Mouse (Mus musculus) stomach, embryonic 14.5 days (tissue): ENCODE measurements around the gene Plekhh3. TPM values are rescaled to one million over a fixed set of nuclear protein-coding genes. Genes with fewer than 3 reads are reported as not detected.
"Not testable (repeated sequence)": the region's sequence is repeated elsewhere in the genome, so short reads cannot be mapped to it uniquely, and the experiment has no call there.

ENCODE experiments used
- ATAC-seq: fragments of 200-750 bp; cut with Nextera tagmentation; 2 replicates; pipeline ENCODE4 v1.8.0; 2017; ENCODE audit warnings: low read depth, moderate TSS enrichment; ENCODE audit not compliant: insufficient number of reproducible peaks, insufficient read depth, low FRiP score
- H3K27ac ChIP-seq: fragments of 300-500 bp; sonication (generic); 2 replicates; pipeline ENCODE4 v1.5.1; 2014; ENCODE audit warnings: mild to moderate bottlenecking, low read length, moderate library complexity, mixed read lengths
- H3K27me3 ChIP-seq: fragments of 300-500 bp; sonication (generic); 2 replicates; pipeline ENCODE4 v1.6.1; 2014; ENCODE audit warnings: low read length, control low read depth, mixed read lengths; ENCODE audit not compliant: control insufficient read depth, insufficient read depth
- H3K36me3 ChIP-seq: fragments of 300-500 bp; sonication (generic); 2 replicates; pipeline ENCODE4 v1.6.1; 2014; ENCODE audit warnings: mild to moderate bottlenecking, control low read depth, low read length, moderate library complexity, mixed read lengths; ENCODE audit not compliant: control insufficient read depth, insufficient read depth
- H3K4me1 ChIP-seq: fragments of 300-500 bp; sonication (generic); 2 replicates; pipeline ENCODE4 v1.6.1; 2014; ENCODE audit warnings: low read length, control low read depth, mixed read lengths; ENCODE audit not compliant: control insufficient read depth, insufficient read depth
- H3K4me2 ChIP-seq: fragments of 300-500 bp; sonication (generic); replicated peaks from 2 replicates; pipeline ENCODE4 v1.6.1; 2014; ENCODE audit warnings: low read depth, low read length, control low read depth
- H3K4me3 ChIP-seq: fragments of 300-500 bp; sonication (generic); 2 replicates; pipeline ENCODE4 v1.5.1; 2014; ENCODE audit warnings: low read depth, low read length, control low read depth
- H3K9ac ChIP-seq: fragments of 300-500 bp; sonication (generic); replicated peaks from 2 replicates; pipeline ENCODE4 v1.6.1; 2014; ENCODE audit warnings: low read depth, mild to moderate bottlenecking, control low read depth, low read length, moderate library complexity, mixed read lengths
- H3K9me3 ChIP-seq: fragments of 300-500 bp; sonication (generic); 2 replicates; pipeline ENCODE4 v1.6.1; 2016; ENCODE audit warnings: low read depth, low read length, control low read depth; ENCODE audit not compliant: control insufficient read depth
- WGBS: fragments of 180-500 bp; shearing (Covaris S2); extraction: QIAGEN DNeasy Blood & Tissue Kit; methylation state at CpG from one replicate; pipeline ENCODE4 v1.1.7; 2014; 5-methylcytosine and 5-hydroxymethylcytosine counted together
- polyA plus RNA-seq: library from polyadenylated mRNA; unstranded; fragments of >200 nt; fragmentation: Nextera tagmentation; extraction: Ambion mirVana; gene quantifications from 2 replicates; pipeline ENCODE4 v1.2.1, GENCODE M21; 2014

Gene Plekhh3
- polyA plus RNA-seq, 1 experiment from 2014 or later = 26.0 TPM

- H3K27me3 ChIP-seq = peaks cover 10% of the 10 kb centered on the region; the same call in 1 of the 2 replicates
- WGBS = 43% methylated on average over 35 of the region's 35 CpGs
- ATAC-seq = peak; percentile 47; the same call in 1 of the 2 replicates
Measured at GRCm38 (mm10) chr11:101164677-101165580, 6.2 kb downstream of the Plekhh3 start.

GRCm38 (mm10) chr11:101164351-101164665, 6.8 kb downstream of the Plekhh3 start:
- Histone ChIP-seq H3K27ac (no peak overlapping the region), H3K4me1 (peaks cover 22% of the 10 kb centered on the region; the same call in 1 of the 2 replicates), H3K9me3 (no peaks in the 10 kb centered on the region), H3K36me3 (peaks cover 62% of the 10 kb centered on the region), H3K9ac (no peak overlapping the region), H3K4me2 (peak overlapping the region; percentile 25), H3K4me3 (peak overlapping the region; percentile 10), H3K27me3 (peaks cover 10% of the 10 kb centered on the region; the same call in 1 of the 2 replicates)
- no peak for ATAC-seq
- 30% methylated on average over 21 of the region's 21 CpGs for WGBS

More at GRCm38 (mm10) chr11:101164677-101165580, 6.2 kb downstream of the Plekhh3 start:
- no peak overlapping the region for H3K9ac ChIP-seq
- peaks cover 22% of the 10 kb centered on the region; the same call in 1 of the 2 replicates for H3K4me1 ChIP-seq
- peak overlapping the region; percentile 10; the same call in 1 of the 2 replicates for H3K4me3 ChIP-seq
- peak overlapping the region; percentile 69; the same call in 1 of the 2 replicates for H3K27ac ChIP-seq
- H3K36me3 ChIP-seq = peaks cover 62% of the 10 kb centered on the region
- H3K9me3 ChIP-seq = no peaks in the 10 kb centered on the region
- no peak overlapping the region for H3K4me2 ChIP-seq

GRCm38 (mm10) chr11:101163476-101164350, 7.4 kb downstream of the Plekhh3 start:
- Histone ChIP-seq H3K4me1 (peaks cover 16% of the 10 kb centered on the region; the same call in 1 of the 2 replicates), H3K4me2 (peak overlapping the region; percentile 25), H3K36me3 (peaks cover 62% of the 10 kb centered on the region), H3K4me3 (peak overlapping the region; percentile 10), H3K27me3 (peaks cover 10% of the 10 kb centered on the region; the same call in 1 of the 2 replicates), H3K27ac (no peak overlapping the region), H3K9ac (no peak overlapping the region), H3K9me3 (no peaks in the 10 kb centered on the region)
- WGBS = 33% methylated on average over 48 of the region's 49 CpGs
- no peak for ATAC-seq

- no peak for ATAC-seq
- Histone ChIP-seq H3K9ac (no peak overlapping the region), H3K4me1 (peaks cover 14% of the 10 kb centered on the region; the same call in 1 of the 2 replicates), H3K27ac (no peak overlapping the region), H3K27me3 (peaks cover 10% of the 10 kb centered on the region; the same call in 1 of the 2 replicates), H3K4me3 (no peak overlapping the region), H3K4me2 (no peak overlapping the region), H3K36me3 (peaks cover 55% of the 10 kb centered on the region), H3K9me3 (no peaks in the 10 kb centered on the region)
- 67% methylated on average over 5 of the region's 5 CpGs for WGBS
Measured at GRCm38 (mm10) chr11:101162772-101163171, 8.4 kb downstream of the Plekhh3 start.

GRCm38 (mm10) chr11:101162301-101162700, 8.8 kb downstream of the Plekhh3 start:
- Histone ChIP-seq H3K36me3 (peaks cover 50% of the 10 kb centered on the region), H3K9me3 (no peaks in the 10 kb centered on the region), H3K27ac (no peak overlapping the region), H3K4me2 (no peak overlapping the region), H3K4me3 (no peak overlapping the region), H3K4me1 (peaks cover 14% of the 10 kb centered on the region; the same call in 1 of the 2 replicates), H3K9ac (no peak overlapping the region), H3K27me3 (peaks cover 6% of the 10 kb centered on the region; the same call in 1 of the 2 replicates)
- 57% methylated on average over 5 of the region's 5 CpGs for WGBS
- ATAC-seq = no peak

GRCm38 (mm10) chr11:101161551-101161950, 9.6 kb downstream of the Plekhh3 start:
- Histone ChIP-seq H3K27ac (no peak overlapping the region), H3K36me3 (peaks cover 43% of the 10 kb centered on the region), H3K4me3 (no peak overlapping the region), H3K4me1 (peaks cover 14% of the 10 kb centered on the region; the same call in 1 of the 2 replicates), H3K9ac (no peak overlapping the region), H3K4me2 (no peak overlapping the region), H3K27me3 (peaks cover 3% of the 10 kb centered on the region; the same call in 1 of the 2 replicates), H3K9me3 (no peaks in the 10 kb centered on the region)
- 88% methylated on average over 15 of the region's 15 CpGs for WGBS
- no peak for ATAC-seq

GRCm38 (mm10) chr11:101160981-101161505, 10.1 kb downstream of the Plekhh3 start:
- peaks cover 14% of the 10 kb centered on the region; the same call in 1 of the 2 replicates for H3K4me1 ChIP-seq
- not testable (repeated sequence) for H3K27ac ChIP-seq, ATAC-seq, H3K9ac ChIP-seq, H3K4me3 ChIP-seq, H3K4me2 ChIP-seq, H3K27me3 ChIP-seq, H3K9me3 ChIP-seq
- 84% methylated on average over 7 of the region's 8 CpGs for WGBS
- peaks cover 38% of the 10 kb centered on the region for H3K36me3 ChIP-seq

GRCm38 (mm10) chr11:101160151-101160550, 11.0 kb downstream of the Plekhh3 start:
- Histone ChIP-seq H3K36me3 (peaks cover 32% of the 10 kb centered on the region), H3K4me1 (peaks cover 21% of the 10 kb centered on the region)
- not testable (repeated sequence) for H3K4me2 ChIP-seq, ATAC-seq, H3K27ac ChIP-seq, H3K9ac ChIP-seq, H3K4me3 ChIP-seq, H3K9me3 ChIP-seq, H3K27me3 ChIP-seq
- WGBS = 80% methylated on average over 8 of the region's 10 CpGs
